Mouse (Mus musculus): ENCODE data around the gene Aamp. TPM values are rescaled to one million over a fixed set of nuclear protein-coding genes. Genes with fewer than 3 reads are reported as not detected.

Gene Aamp
- total and polyA plus RNA-seq, 3 experiments, result 108 to 172 (median 163) TPM

DNA sequence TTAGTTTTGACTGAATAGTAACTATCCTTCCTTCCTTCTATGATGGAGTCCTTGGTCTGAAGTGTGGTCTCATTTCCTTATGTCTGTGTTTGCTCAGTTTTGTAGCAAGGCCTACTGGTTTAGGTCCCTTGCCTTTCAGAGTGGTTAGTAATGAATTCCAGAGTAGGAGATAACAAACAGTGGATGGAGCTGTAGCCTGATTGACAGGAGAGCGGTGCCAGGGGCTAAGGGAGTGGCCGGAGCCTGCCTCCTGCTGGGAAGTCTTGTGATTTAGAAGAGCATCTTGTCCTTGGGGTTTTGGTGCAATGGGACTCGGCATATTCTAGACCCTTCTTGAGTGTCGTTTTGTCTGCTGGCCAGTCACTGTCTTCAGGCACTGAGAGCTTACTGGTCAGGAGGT, 27.8 kb downstream of the Aamp start:
- dilution Hi-C loops (cut with MboI; ENCODE audit: extremely low pct_ligation_motif_present, extremely low pct_unique_long_range_greater_than_20kb, low sequenced_read_pairs), result no loop called here
- TF ChIP-seq CHD2 (IDR thresholded peaks at IDR 0.05; ENCODE audit: low read length) (no peak), RAD21 (IDR thresholded peaks at IDR 0.05; ENCODE audit: low read depth, low read length) (no peak), SMC3 (IDR thresholded peaks at IDR 0.05; ENCODE audit: low read depth, low read length) (no peak), MXI1 (IDR thresholded peaks at IDR 0.05; ENCODE audit: low read depth, low read length) (no peak), USF2 (conservative IDR thresholded peaks at IDR 0.05; ENCODE audit: low read depth, low read length) (no peak), RCOR1 (conservative IDR thresholded peaks at IDR 0.05; ENCODE audit: low read depth, low read length) (no peak), POLR2AphosphoS2 (IDR thresholded peaks at IDR 0.05; ENCODE audit: low read depth, low read length) (no peak), E2F4 (IDR thresholded peaks at IDR 0.05; ENCODE audit: insufficient replicate concordance, low read depth, low read length) (no peak), BHLHE40 (IDR thresholded peaks at IDR 0.05; ENCODE audit: low read depth, low read length) (no peak), PAX5 (IDR thresholded peaks at IDR 0.05; ENCODE audit: low read length) (no peak)

DNA sequence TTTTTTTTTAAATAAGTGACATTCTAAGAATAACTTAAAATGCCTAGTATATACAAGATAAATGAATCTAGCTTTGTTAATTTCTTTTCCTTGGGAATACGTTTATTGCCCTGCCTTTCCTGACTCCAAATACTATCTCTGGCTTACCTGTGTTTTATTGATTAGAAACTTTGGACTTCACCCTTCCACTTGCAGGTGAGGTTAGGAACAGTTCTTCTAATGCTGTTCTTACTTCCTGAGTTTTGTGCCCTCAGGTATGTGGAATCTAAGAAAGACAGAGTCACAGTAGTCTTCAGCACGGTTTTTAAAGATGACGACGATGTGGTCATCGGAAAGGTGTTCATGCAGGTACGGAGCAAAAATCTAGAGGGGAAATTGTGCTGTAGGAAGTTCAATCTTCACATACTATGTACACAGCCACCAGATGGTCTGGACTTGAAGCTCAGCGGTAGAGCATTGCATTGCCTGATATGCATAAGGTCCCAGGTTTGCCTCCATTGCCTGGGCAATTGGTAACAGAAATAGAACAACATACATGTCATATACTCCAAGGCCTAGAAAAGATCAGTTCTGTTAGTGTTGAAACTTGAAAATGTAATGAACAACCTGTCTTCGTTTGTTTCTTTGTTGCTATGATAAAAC, 28.7 kb downstream of the Aamp start:
- peaks cover 34% of the 10 kb centered on the region for H3K79me2 ChIP-seq (replicated peaks; ENCODE audit: control insufficient read depth, extremely low read depth, insufficient read depth, poor library complexity, severe bottlenecking)
- H3K4me3 ChIP-seq (replicated peaks in 1 of 3; ENCODE audit: low read depth in 2 of 3, low read length in 2 of 3, poor library complexity in 1 of 3), result no peak overlapping the region
- H3K9ac ChIP-seq (ENCODE audit: insufficient read depth, low read depth), result no peak overlapping the region
- H3K36me3 ChIP-seq (replicated peaks in 1 of 2; ENCODE audit: control insufficient read depth in 1 of 2, insufficient read depth in 1 of 2, low read length in 1 of 2), result peaks cover 72 to 90% of the 10 kb centered on the region in 2 experiments
- dilution Hi-C loops (cut with MboI; ENCODE audit: extremely low pct_ligation_motif_present, extremely low pct_unique_long_range_greater_than_20kb, low sequenced_read_pairs), result no loop called here
- H3K4me1 ChIP-seq (ENCODE audit: control insufficient read depth in 1 of 2, insufficient read depth in 2 of 2), result peaks cover 11 to 39% of the 10 kb centered on the region in 2 experiments
- TF ChIP-seq CHD1 (IDR thresholded peaks at IDR 0.05; ENCODE audit: low read depth, low read length), result no peak
- no peak for TF ChIP-seq E2F4 (IDR thresholded peaks at IDR 0.05; ENCODE audit: insufficient replicate concordance, low read depth, low read length)
- no peak for TF ChIP-seq PAX5 (IDR thresholded peaks at IDR 0.05; ENCODE audit: low read length)
- no peak for TF ChIP-seq BHLHE40 (IDR thresholded peaks at IDR 0.05; ENCODE audit: low read depth, low read length)
- TF ChIP-seq CHD2 (IDR thresholded peaks at IDR 0.05; ENCODE audit: low read length), result no peak
- TF ChIP-seq NELFE (IDR thresholded peaks at IDR 0.05; ENCODE audit: low read depth, low read length), result no peak
- no peak for TF ChIP-seq ZC3H11A (IDR thresholded peaks at IDR 0.05; ENCODE audit: low read depth, low read length)
- TF ChIP-seq SIN3A (IDR thresholded peaks at IDR 0.05; ENCODE audit: low read length), result no peak
- no peak for TF ChIP-seq ZMIZ1 (IDR thresholded peaks at IDR 0.05; ENCODE audit: low read depth, low read length)
- TF ChIP-seq UBTF (IDR thresholded peaks at IDR 0.05; ENCODE audit: low read depth, low read length), result no peak
- no peak for TF ChIP-seq MYC (IDR thresholded peaks at IDR 0.05; ENCODE audit: low read depth, low read length)
- no peak for TF ChIP-seq USF2 (conservative IDR thresholded peaks at IDR 0.05; ENCODE audit: low read depth, low read length)
- no peaks in the 10 kb centered on the region for H3K27me3 ChIP-seq (replicated peaks)
- no peak overlapping the region for H3K27ac ChIP-seq (ENCODE audit: insufficient read depth, low read depth)
- no peak for DNase-seq (ENCODE audit: extremely low read depth)
- H3K4me2 ChIP-seq (ENCODE audit: insufficient read depth, low read depth, poor library complexity, severe bottlenecking), result no peak overlapping the region
- no peaks in the 10 kb centered on the region for H3K9me3 ChIP-seq (replicated peaks; ENCODE audit: low read length)
- in situ Hi-C loops (cut with MboI; ENCODE audit: low pct_ligation_motif_present, low pct_unique_long_range_greater_than_20kb, low sequenced_read_pairs), result no loop called here

More for the DNA sequence above, 27.8 kb downstream of the Aamp start:
- Histone ChIP-seq H3K79me2 (replicated peaks; ENCODE audit: control insufficient read depth, extremely low read depth, insufficient read depth, poor library complexity, severe bottlenecking) (peaks cover 38% of the 10 kb centered on the region), H3K4me2 (ENCODE audit: insufficient read depth, low read depth, poor library complexity, severe bottlenecking) (no peak overlapping the region), H3K9me3 (replicated peaks; ENCODE audit: low read length) (no peaks in the 10 kb centered on the region), H3K27ac (ENCODE audit: insufficient read depth, low read depth) (peak overlapping the region; percentile 17; the same call in 1 of the 2 replicates), H3K27me3 (replicated peaks) (no peaks in the 10 kb centered on the region), H3K9ac (ENCODE audit: insufficient read depth, low read depth) (no peak overlapping the region), H3K36me3 (replicated peaks in 1 of 2; ENCODE audit: control insufficient read depth in 1 of 2, insufficient read depth in 1 of 2, low read length in 1 of 2) (peaks cover 62 to 88% of the 10 kb centered on the region in 2 experiments), H3K4me1 (ENCODE audit: control insufficient read depth in 1 of 2, insufficient read depth in 2 of 2) (peaks cover 11 to 39% of the 10 kb centered on the region in 2 experiments), H3K4me3 (replicated peaks in 1 of 3; ENCODE audit: low read depth in 2 of 3, low read length in 2 of 3, poor library complexity in 1 of 3) (no peak overlapping the region)
- in situ Hi-C loops (cut with MboI; ENCODE audit: low pct_ligation_motif_present, low pct_unique_long_range_greater_than_20kb, low sequenced_read_pairs), result no loop called here
- DNase-seq (ENCODE audit: extremely low read depth), result no peak

Measured in CH12.LX (cell line).